Mouse (Mus musculus) left cerebral cortex, adult 18-20 months (tissue): ENCODE results near the gene Misp. TPM values are rescaled to one million over a fixed set of nuclear protein-coding genes. Genes with fewer than 3 reads are reported as not detected.

Experiments
- DNase-seq, 2 experiments: peaks; one replicate each; pipeline ENCODE4 v3.0.0; 2021 to 2022; ENCODE audit warnings: low spot score in 2 of 2, mixed read lengths in 1 of 2
- microRNA-seq, 2 experiments: library from miRNA; unstranded; fragments of <30 nt; microRNA quantifications; one replicate each; pipeline ENCODE4 v1.2.0; 2021
- total RNA-seq, 2 experiments: library from RNA; stranded (reverse); gene quantifications; 2 replicates each; pipeline ENCODE4 v1.2.3; 2021

Gene Misp
- total RNA-seq, 2 experiments from 2014 or later: 0.61 to 0.86 TPM

- DNase-seq: no peak
Observed at GRCm38 (mm10) chr10:79871845-79872244, 51.1 kb downstream of the Misp start.

- DNase-seq: no peak
Observed at GRCm38 (mm10) chr10:79872862-79873261, 52.1 kb downstream of the Misp start.

GRCm38 (mm10) chr10:79873313-79873712, 52.5 kb downstream of the Misp start:
- no peak for DNase-seq

- DNase-seq: no peak
Observed at GRCm38 (mm10) chr10:79873715-79874289, 53.0 kb downstream of the Misp start.

GRCm38 (mm10) chr10:79874290-79874862, 53.6 kb downstream of the Misp start, which contains the start of the genes Prtn3 and Plppr3:
Gene Prtn3 (plus strand): TSS chr10:79874476.
Gene Plppr3 (minus strand): TSS chr10:79874634.
- no peak for DNase-seq

- DNase-seq: no peak
Observed at GRCm38 (mm10) chr10:79877174-79877573, 56.4 kb downstream of the Misp start.

- DNase-seq: no peak
Observed at GRCm38 (mm10) chr10:79877757-79878156, 57.0 kb downstream of the Misp start.

GRCm38 (mm10) chr10:79879527-79879926, 58.7 kb downstream of the Misp start:
- no peak for DNase-seq

Small RNAs within 50 kb of the gene (microRNA-seq; reads per million reads assigned to microRNA genes)
- 0 to 0.25 reads per million in 2 experiments for gene Mir6910

Other genes with a start within 250 kb of the Misp start
- gene Theg, start 233.7 kb upstream of the Misp start, total RNA-seq: 1 to 10 TPM in 1 of 2 experiments, under 1 TPM in 1; 0.37 to 1.7 TPM
- gene C2cd4c, start 207.0 kb upstream of the Misp start, total RNA-seq: 10 to 100 TPM; 16.7 to 18.6 TPM
- gene Shc2, start 183.1 kb upstream of the Misp start, total RNA-seq: 10 to 100 TPM; 44.3 to 50.1 TPM
- under 1 TPM in 1 of 2 experiments, not detected in 1; 0.82 TPM for gene Odf3l2, start 175.3 kb upstream of the Misp start, total RNA-seq
- not detected for gene Madcam1, start 156.4 kb upstream of the Misp start, total RNA-seq
- gene Tpgs1, start 151.6 kb upstream of the Misp start, total RNA-seq: 10 to 100 TPM; 69.8 to 77.1 TPM
- gene Cdc34, start 138.8 kb upstream of the Misp start, total RNA-seq: 10 to 100 TPM; 75.4 to 77.5 TPM
- gene Gzmm, start 132.0 kb upstream of the Misp start, total RNA-seq: 1 to 10 TPM; 2.7 to 3.2 TPM
- gene Bsg, start 116.5 kb upstream of the Misp start, total RNA-seq: 100 to 1,000 TPM; 566 to 614 TPM
- 100 to 1,000 TPM; 142 to 157 TPM for gene Hcn2, start 104.4 kb upstream of the Misp start, total RNA-seq
- gene Polrmt, start 74.4 kb upstream of the Misp start, total RNA-seq: 10 to 100 TPM; 50.6 to 55.3 TPM
- 1 to 10 TPM; 4.3 to 5.6 TPM for gene Fgf22, start 65.9 kb upstream of the Misp start, total RNA-seq
- 10 to 100 TPM; 86.7 to 98.4 TPM for gene Rnf126, start 54.0 kb upstream of the Misp start, total RNA-seq
- gene Fstl3, start 43.7 kb upstream of the Misp start, total RNA-seq: 1 to 10 TPM; 2.7 to 3.2 TPM
- gene Prss57, start 30.0 kb upstream of the Misp start, total RNA-seq: under 1 TPM; 0.63 to 0.72 TPM
- gene Palm, start 27.4 kb upstream of the Misp start, total RNA-seq: 100 to 1,000 TPM; 290 to 308 TPM
- gene Ptbp1, start 33.4 kb downstream of the Misp start, total RNA-seq: 10 to 100 TPM; 54.3 to 62.5 TPM
- gene Prtn3, start 53.5 kb downstream of the Misp start, total RNA-seq: 1 to 10 TPM; 2.2 to 2.3 TPM
- gene Plppr3, start 53.6 kb downstream of the Misp start, total RNA-seq: 10 to 100 TPM; 55.6 to 58.0 TPM
- not detected for gene Elane, start 65.3 kb downstream of the Misp start, total RNA-seq
- gene Cfd, start 69.9 kb downstream of the Misp start, total RNA-seq: not detected
- 10 to 100 TPM; 48.6 to 63.7 TPM for gene Med16, start 87.9 kb downstream of the Misp start, total RNA-seq
- gene Gm26602, start 89.9 kb downstream of the Misp start, total RNA-seq: not detected
- gene Kiss1r, start 96.0 kb downstream of the Misp start, total RNA-seq: 10 to 100 TPM in 1 of 2 experiments, 1 to 10 TPM in 1; 5.3 to 10.3 TPM
- gene R3hdm4, start 100.2 kb downstream of the Misp start, total RNA-seq: 100 to 1,000 TPM; 307 to 318 TPM
- 1 to 10 TPM; 5.6 to 7.2 TPM for gene Arid3a, start 106.1 kb downstream of the Misp start, total RNA-seq
- gene Wdr18, start 139.2 kb downstream of the Misp start, total RNA-seq: 10 to 100 TPM; 45.3 to 46.5 TPM
- under 1 TPM; 0.14 to 0.16 TPM for gene Grin3b, start 149.7 kb downstream of the Misp start, total RNA-seq
- 100 to 1,000 TPM; 112 to 113 TPM for gene Tmem259, start 163.3 kb downstream of the Misp start, total RNA-seq
- 1 to 10 TPM; 6.7 to 8.0 TPM for gene Cnn2, start 167.6 kb downstream of the Misp start, total RNA-seq
- gene Abca7, start 175.5 kb downstream of the Misp start, total RNA-seq: 10 to 100 TPM; 13.0 to 13.7 TPM
- 1 to 10 TPM; 3.7 to 4.1 TPM for gene Arhgap45, start 195.7 kb downstream of the Misp start, total RNA-seq
- gene Polr2e, start 218.8 kb downstream of the Misp start, total RNA-seq: 10 to 100 TPM; 73.6 to 75.2 TPM
- gene Gpx4, start 226.2 kb downstream of the Misp start, total RNA-seq: 100 to 1,000 TPM; 554 to 575 TPM